Mouse (Mus musculus) intestine, embryonic 14.5 days (tissue): ENCODE data around the gene Tnfsf10. TPM values are rescaled to one million over a fixed set of nuclear protein-coding genes. Genes with fewer than 3 reads are reported as not detected.
A peak's percentile ranks its signal among the peaks of the same experiment; 100 is the strongest.
"Not testable (repeated sequence)": the region's sequence is repeated elsewhere in the genome, so short reads cannot be mapped to it uniquely, and the experiment has no call there.

Experiments used
- ATAC-seq: fragments of 200-750 bp; cut with Nextera tagmentation; replicated peaks from 2 replicates; pipeline ENCODE4 v1.8.0; 2017; ENCODE audit warnings: low read depth, moderate number of reproducible peaks, moderate TSS enrichment, moderate library complexity; ENCODE audit not compliant: low FRiP score, low TSS enrichment
- DNase-seq: peaks from one replicate; pipeline ENCODE4 v3.0.0-alpha.2; 2018; ENCODE audit warnings: low spot score
- H3K27ac ChIP-seq: fragments of 300-500 bp; sonication (generic); 2 replicates; pipeline ENCODE4 v1.5.1; 2014; ENCODE audit warnings: low read depth, mild to moderate bottlenecking, control low read depth
- H3K27me3 ChIP-seq: fragments of 300-500 bp; sonication (generic); replicated peaks from 2 replicates; pipeline ENCODE4 v1.6.1; 2014; ENCODE audit warnings: low read length, control low read depth; ENCODE audit not compliant: control insufficient read depth, insufficient read depth
- H3K36me3 ChIP-seq: fragments of 300-500 bp; sonication (generic); 2 replicates; pipeline ENCODE4 v1.6.1; 2014; ENCODE audit warnings: low read length, control low read depth; ENCODE audit not compliant: control insufficient read depth, insufficient read depth
- H3K4me1 ChIP-seq: fragments of 300-500 bp; sonication (generic); replicated peaks from 2 replicates; pipeline ENCODE4 v1.6.1; 2014; ENCODE audit warnings: low read length, control low read depth, mixed read lengths; ENCODE audit not compliant: control insufficient read depth, insufficient read depth
- H3K4me2 ChIP-seq: fragments of 300-500 bp; sonication (generic); 2 replicates; pipeline ENCODE4 v1.6.1; 2014; ENCODE audit warnings: low read length
- H3K4me3 ChIP-seq: fragments of 300-500 bp; sonication (generic); 2 replicates; pipeline ENCODE4 v1.5.1; 2014; ENCODE audit warnings: low read depth, low read length, control low read depth, mixed read lengths
- H3K9ac ChIP-seq: fragments of 300-500 bp; sonication (generic); 2 replicates; pipeline ENCODE4 v1.6.1; 2014; ENCODE audit warnings: mild to moderate bottlenecking, low read length
- H3K9me3 ChIP-seq: fragments of 300-500 bp; sonication (generic); 2 replicates; pipeline ENCODE4 v1.6.1; 2016; ENCODE audit warnings: low read length, control low read depth; ENCODE audit not compliant: control insufficient read depth
- WGBS: fragments of 180-500 bp; shearing (Covaris S2); extraction: QIAGEN DNeasy Blood & Tissue Kit; methylation state at CpG from one replicate; pipeline ENCODE4 v1.1.7; 2014; 5-methylcytosine and 5-hydroxymethylcytosine counted together
- polyA plus RNA-seq: library from polyadenylated mRNA; unstranded; fragments of >200 nt; fragmentation: Nextera tagmentation; extraction: Ambion mirVana; gene quantifications from 2 replicates; pipeline ENCODE4 v1.2.1, GENCODE M21; 2014

Gene Tnfsf10
- polyA plus RNA-seq, 1 experiment from 2014 or later: 0.41 TPM

- H3K4me2 ChIP-seq: no peak overlapping the region
- no peak for ATAC-seq
- 64% methylated on average over 11 of the region's 11 CpGs for WGBS
Measured at GRCm38 (mm10) chr3:27280280-27280749, 36.5 kb upstream of the Tnfsf10 start.

GRCm38 (mm10) chr3:27283071-27283713 is 33.6 kb upstream of the Tnfsf10 start:
- no peaks in the 10 kb centered on the region for H3K27me3 ChIP-seq
- H3K4me2 ChIP-seq: peak overlapping the region; percentile 49
- H3K9ac ChIP-seq: no peak overlapping the region
- no peak overlapping the region; the same call in 1 of the 2 replicates for H3K27ac ChIP-seq
- no peaks in the 10 kb centered on the region for H3K36me3 ChIP-seq
- peaks cover 5% of the 10 kb centered on the region; the same call in 1 of the 2 replicates for H3K4me1 ChIP-seq
- WGBS: 3% methylated on average over 27 of the region's 27 CpGs
- H3K4me3 ChIP-seq: peak overlapping the region; percentile 22
- H3K9me3 ChIP-seq: no peaks in the 10 kb centered on the region
- DNase-seq (peak; percentile 59), ATAC-seq (peak; percentile 65; the same call in 1 of the 2 replicates)

More at GRCm38 (mm10) chr3:27280280-27280749, 36.5 kb upstream of the Tnfsf10 start:
- no peaks in the 10 kb centered on the region for H3K27me3 ChIP-seq
- DNase-seq: no peak
- peaks cover 5% of the 10 kb centered on the region; the same call in 1 of the 2 replicates for H3K4me1 ChIP-seq
- no peak overlapping the region for H3K27ac ChIP-seq
- H3K9me3 ChIP-seq: no peaks in the 10 kb centered on the region
- H3K4me3 ChIP-seq: no peak overlapping the region
- no peak overlapping the region for H3K9ac ChIP-seq
- no peaks in the 10 kb centered on the region for H3K36me3 ChIP-seq

GRCm38 (mm10) chr3:27283796-27284195 is 33.0 kb upstream of the Tnfsf10 start:
- Histone ChIP-seq H3K9me3 (no peaks in the 10 kb centered on the region), H3K36me3 (no peaks in the 10 kb centered on the region), H3K9ac (no peak overlapping the region), H3K4me1 (peaks cover 5% of the 10 kb centered on the region; the same call in 1 of the 2 replicates), H3K4me3 (no peak overlapping the region), H3K4me2 (peak overlapping the region; percentile 49), H3K27me3 (no peaks in the 10 kb centered on the region), H3K27ac (no peak overlapping the region; the same call in 1 of the 2 replicates)
- no peak for DNase-seq
- no peak for ATAC-seq
- WGBS: 63% methylated on average over 7 of the region's 7 CpGs

DNA sequence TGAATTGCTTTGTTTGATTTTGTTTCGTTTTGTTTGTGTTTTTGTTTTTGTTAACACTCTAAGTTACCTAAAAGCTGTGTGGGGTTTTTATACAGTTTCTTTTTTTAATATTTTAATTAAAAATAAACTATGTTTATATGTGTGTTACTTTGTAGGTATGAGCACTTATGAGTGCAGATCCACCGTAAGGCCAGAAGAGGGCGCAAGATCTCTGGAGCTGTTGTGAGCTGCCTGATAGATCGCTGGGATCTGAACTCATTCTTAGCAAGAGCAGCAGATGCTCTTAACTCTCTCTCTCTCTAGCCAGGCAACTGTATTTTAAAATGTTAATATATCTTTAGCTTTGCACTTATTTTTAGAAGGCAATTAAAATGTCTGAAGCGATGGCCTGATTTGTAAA is 32.6 kb upstream of the Tnfsf10 start:
- Histone ChIP-seq H3K27ac (no peak overlapping the region), H3K4me1 (peaks cover 5% of the 10 kb centered on the region; the same call in 1 of the 2 replicates), H3K36me3 (no peaks in the 10 kb centered on the region), H3K4me2 (no peak overlapping the region), H3K9me3 (no peaks in the 10 kb centered on the region), H3K4me3 (no peak overlapping the region), H3K9ac (no peak overlapping the region), H3K27me3 (no peaks in the 10 kb centered on the region)
- ATAC-seq: no peak
- 88% methylated on average over 5 of the region's 5 CpGs for WGBS
- no peak for DNase-seq

DNA sequence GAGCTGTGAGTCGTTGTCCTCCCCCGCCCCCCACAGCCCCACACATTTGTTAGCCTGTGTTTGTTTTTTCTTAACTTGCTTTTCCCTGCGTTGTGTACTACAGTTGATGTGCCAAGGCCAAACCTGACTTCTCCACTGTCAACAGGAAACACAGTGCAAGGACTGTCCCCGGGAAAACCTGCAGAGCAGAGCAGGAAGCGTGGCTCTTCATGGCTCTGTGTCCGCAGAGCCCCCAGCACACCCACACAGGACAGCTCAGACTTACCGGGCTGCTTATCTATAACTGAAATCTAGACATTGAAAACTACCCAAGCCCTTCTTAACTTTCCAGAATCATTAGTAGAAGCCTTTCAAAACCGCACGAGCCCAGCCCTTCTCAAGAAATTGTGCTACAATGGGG is 31.8 kb upstream of the Tnfsf10 start:
- Histone ChIP-seq H3K27me3 (no peaks in the 10 kb centered on the region), H3K4me3 (no peak overlapping the region), H3K27ac (no peak overlapping the region), H3K9ac (no peak overlapping the region), H3K36me3 (no peaks in the 10 kb centered on the region), H3K4me2 (no peak overlapping the region), H3K9me3 (no peaks in the 10 kb centered on the region), H3K4me1 (peaks cover 5% of the 10 kb centered on the region; the same call in 1 of the 2 replicates)
- DNase-seq (no peak), ATAC-seq (no peak)
- 69% methylated on average over 9 of the region's 9 CpGs for WGBS

GRCm38 (mm10) chr3:27288301-27288700 is 28.5 kb upstream of the Tnfsf10 start:
- Histone ChIP-seq H3K9me3 (no peaks in the 10 kb centered on the region), H3K27me3 (no peaks in the 10 kb centered on the region), H3K9ac (no peak overlapping the region), H3K4me3 (no peak overlapping the region), H3K4me2 (no peak overlapping the region), H3K36me3 (no peaks in the 10 kb centered on the region), H3K27ac (no peak overlapping the region), H3K4me1 (peaks cover 3% of the 10 kb centered on the region; the same call in 1 of the 2 replicates)
- DNase-seq: no peak
- 52% methylated on average over 2 of the region's 2 CpGs for WGBS
- no peak for ATAC-seq

DNA sequence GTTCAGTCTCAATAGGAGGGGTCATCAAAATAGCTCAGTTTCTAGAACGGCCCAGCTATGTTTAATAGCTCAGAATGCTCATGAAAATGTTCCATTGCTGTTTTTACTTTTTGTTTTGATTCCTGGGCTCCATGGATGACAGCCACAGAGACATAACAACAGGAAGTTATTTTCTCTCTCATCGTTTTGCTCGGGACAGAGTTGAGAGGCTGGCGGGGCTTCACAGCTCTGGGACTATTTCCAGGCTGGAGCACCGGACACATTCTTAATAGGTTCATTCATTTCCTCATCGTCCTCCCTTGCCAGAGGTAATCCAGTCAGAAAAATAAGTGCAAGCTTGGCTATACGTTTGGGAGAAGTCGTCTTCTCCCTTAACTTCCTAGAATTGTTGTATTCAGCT is 27.9 kb upstream of the Tnfsf10 start:
- no peak overlapping the region for H3K9ac ChIP-seq
- H3K27ac ChIP-seq: no peak overlapping the region
- 43% methylated on average over 8 of the region's 8 CpGs for WGBS
- no peaks in the 10 kb centered on the region for H3K4me1 ChIP-seq
- no peak overlapping the region for H3K4me2 ChIP-seq
- H3K27me3 ChIP-seq: no peaks in the 10 kb centered on the region
- H3K36me3 ChIP-seq: no peaks in the 10 kb centered on the region
- H3K4me3 ChIP-seq: no peak overlapping the region
- DNase-seq (no peak), ATAC-seq (no peak)
- no peaks in the 10 kb centered on the region for H3K9me3 ChIP-seq

GRCm38 (mm10) chr3:27290285-27290684 is 26.5 kb upstream of the Tnfsf10 start:
- no peaks in the 10 kb centered on the region for H3K9me3 ChIP-seq
- DNase-seq: no peak
- no peak for ATAC-seq
- H3K36me3 ChIP-seq: no peaks in the 10 kb centered on the region
- no peak overlapping the region for H3K9ac ChIP-seq
- H3K4me2 ChIP-seq: no peak overlapping the region
- H3K4me1 ChIP-seq: no peaks in the 10 kb centered on the region
- 90% methylated on average over 5 of the region's 5 CpGs for WGBS
- H3K4me3 ChIP-seq: no peak overlapping the region
- no peaks in the 10 kb centered on the region for H3K27me3 ChIP-seq
- H3K27ac ChIP-seq: no peak overlapping the region

- H3K9ac ChIP-seq, ATAC-seq, H3K4me2 ChIP-seq, H3K27me3 ChIP-seq, H3K4me1 ChIP-seq, H3K36me3 ChIP-seq, H3K9me3 ChIP-seq, H3K4me3 ChIP-seq, DNase-seq, H3K27ac ChIP-seq: not testable (repeated sequence)
- 87% methylated on average over 5 of the region's 5 CpGs for WGBS
Measured at GRCm38 (mm10) chr3:27290945-27291344, 25.9 kb upstream of the Tnfsf10 start.
